Mouse (Mus musculus): Measurements from ENCODE around the gene Wfikkn1. TPM values are rescaled to one million over a fixed set of nuclear protein-coding genes. Genes with fewer than 3 reads are reported as not detected.

Wfikkn1 gene
- polyA plus RNA-seq (2012; rRNA removed), result 2.3 and 2.7 TPM in 2 replicates

DNA sequence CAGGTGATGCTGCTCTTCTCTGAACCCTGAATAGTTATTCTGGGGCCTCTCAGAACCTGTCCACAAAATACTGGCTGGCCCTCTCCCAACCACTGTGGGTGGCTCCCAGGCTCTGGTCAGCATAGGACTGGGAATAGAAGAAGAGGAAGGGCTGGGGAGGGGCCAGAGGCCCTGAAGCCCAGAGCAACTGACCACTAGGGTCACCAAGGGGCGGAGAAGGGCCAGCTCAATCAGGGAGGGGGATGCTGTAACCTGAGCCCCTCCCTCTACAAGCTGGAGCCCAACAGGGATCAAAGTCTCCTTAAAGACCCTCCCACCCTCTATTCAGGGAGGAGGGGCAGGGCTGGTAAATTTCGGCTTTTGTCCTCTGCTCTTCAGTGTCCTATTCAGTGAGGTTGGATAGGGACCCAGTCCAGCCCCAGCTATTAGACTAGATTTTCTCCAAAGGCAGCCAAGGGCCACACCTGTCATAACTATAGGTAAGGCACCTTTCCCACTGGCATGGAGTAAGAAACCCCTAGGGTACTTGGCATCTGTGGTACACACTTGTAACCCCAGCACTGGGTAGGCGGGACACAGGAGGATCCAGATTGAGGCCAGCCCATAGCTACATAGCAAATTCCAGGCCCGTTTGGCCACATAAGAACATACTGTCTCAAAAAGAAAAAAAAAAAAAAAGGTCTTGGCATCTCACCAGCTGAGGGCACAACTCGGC is at the start of gene Wfikkn1:
Gene Wfikkn1 (minus strand): TSS at position 663 of the 715 bp plus-strand sequence.

DNA sequence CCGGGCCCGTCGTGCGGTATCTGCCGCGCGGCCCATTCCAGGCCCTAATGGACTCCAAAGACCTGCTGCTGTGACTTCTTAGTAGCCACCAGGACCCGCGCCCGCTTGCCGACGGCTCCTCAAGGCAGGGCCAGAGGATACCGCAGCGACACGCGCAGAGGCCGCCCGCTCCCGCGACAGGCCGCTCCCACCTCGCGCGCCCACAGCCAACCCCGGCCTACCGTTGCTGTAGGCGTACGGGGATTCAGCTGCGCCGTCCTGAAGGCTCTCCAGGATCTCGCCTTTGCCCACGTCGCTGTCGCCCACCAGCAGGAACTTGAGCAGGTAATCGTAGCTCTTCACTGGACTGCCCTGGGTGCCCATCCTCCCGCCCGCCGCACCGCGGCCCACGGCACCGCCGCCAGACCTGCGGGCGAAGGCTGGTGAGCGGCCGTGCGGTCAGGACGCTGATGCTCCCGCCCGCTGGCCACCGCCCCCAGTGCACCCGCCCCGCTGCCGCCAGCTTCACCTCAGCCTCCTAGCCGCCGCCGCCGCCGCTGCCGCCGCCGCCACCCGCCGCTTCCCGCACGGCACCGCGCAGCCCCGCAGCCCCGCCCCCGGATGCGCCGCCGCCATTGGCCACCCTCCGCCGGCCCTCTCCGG is 38.6 kb upstream of the Wfikkn1 start, which contains the start of gene Rab40c:
Gene Rab40c (minus strand): TSS at position 584 of the 642 bp plus-strand sequence.

DNA sequence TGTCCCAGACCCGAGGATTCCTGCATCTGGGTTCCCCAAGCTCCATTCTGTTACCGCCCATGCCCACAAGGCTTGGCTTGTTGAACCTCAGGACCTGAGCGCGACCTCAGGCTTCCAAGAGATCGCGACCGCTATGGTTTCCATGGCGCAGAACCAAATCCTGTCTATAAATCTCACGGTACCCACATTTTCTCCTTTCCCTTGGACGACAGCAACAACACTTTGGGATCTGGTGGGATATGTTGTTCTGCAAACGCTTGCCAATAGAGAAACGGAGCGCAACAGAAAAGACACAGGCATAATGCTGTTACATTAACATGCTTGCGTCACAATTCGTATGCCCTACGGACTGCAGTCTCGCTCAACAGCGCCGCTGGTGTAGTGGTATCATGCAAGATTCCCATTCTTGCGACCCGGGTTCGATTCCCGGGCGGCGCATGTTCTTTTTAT is 5.9 kb downstream of the Wfikkn1 start, which contains the start of gene Mettl26:
Gene Mettl26 (plus strand): TSS at position 354 of the 450 bp plus-strand sequence.

DNA sequence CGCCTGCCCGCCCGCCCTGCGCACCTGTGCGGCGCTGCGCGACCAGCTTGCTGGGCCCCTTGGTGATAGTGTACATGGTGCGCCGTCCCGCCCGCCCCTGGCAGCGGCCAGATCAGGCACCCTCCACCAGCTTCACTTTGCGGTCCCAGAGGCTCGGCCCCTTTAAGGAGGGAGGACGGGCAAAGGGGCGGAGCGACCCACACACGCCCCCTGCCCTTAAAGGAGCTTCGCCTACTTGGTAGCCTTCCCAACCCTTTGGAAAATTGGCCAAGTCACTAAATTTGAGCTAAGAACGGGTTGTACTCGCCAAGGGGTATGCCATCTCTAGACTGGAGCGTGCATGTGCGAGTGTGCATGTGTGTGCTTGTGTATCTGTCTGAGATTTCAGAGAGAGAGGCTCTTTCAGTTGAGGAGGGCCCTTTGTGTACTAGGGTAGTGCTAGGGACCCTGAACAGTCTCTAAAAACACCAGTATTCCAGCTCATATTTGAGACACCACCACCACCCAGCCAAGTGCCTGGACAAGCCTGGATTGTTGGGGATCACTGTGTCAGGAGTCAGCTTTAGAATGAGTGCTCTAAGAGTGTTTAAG is 12.0 kb downstream of the Wfikkn1 start, which contains the start of gene Mcrip2:
Gene Mcrip2 (minus strand): TSS at position 164 of the 591 bp plus-strand sequence.

DNA sequence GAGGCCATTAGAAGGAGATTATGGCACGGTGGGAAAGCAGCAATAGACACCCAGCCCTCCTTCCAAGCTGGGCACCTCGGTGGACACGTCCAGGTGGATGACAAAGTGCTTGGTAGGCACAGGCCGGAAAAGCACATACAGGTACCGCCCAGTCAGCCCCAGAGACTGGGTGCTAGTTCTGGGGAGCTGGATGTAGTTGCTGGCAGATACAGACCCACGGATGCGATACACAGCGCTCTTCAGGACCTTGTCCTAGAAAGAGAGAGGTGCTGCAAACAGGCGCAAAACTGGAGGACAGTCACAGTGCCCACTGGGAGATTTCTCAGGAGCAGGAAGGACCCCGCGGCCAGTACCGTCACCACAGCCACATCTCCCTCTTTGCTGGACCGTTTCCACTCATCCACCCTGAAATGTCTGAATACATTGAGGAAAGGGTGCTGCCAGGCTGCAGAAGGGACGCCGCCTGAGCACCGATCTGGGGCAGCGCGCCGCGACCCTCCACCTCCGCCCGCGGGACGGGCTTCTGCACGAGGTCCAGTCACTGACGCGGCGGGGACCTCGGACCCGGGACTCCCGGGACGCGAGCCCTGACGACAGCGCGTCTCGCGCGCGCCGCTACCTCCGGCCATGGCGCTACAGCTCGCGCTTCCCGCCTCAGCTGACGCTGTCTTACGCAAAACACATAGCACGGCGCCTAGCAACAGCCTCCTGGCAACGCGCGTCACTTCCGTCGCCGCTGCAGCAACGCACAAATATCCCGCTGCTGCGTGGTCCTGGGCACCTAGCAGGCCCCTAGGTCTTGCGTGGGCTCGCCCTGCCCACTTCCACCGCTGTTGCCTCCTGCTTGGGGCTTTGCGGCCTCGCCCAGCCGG is 19.6 kb downstream of the Wfikkn1 start, which contains the start of gene Wdr90:
Gene Wdr90 (minus strand): TSS at position 670 of the 872 bp plus-strand sequence.

DNA sequence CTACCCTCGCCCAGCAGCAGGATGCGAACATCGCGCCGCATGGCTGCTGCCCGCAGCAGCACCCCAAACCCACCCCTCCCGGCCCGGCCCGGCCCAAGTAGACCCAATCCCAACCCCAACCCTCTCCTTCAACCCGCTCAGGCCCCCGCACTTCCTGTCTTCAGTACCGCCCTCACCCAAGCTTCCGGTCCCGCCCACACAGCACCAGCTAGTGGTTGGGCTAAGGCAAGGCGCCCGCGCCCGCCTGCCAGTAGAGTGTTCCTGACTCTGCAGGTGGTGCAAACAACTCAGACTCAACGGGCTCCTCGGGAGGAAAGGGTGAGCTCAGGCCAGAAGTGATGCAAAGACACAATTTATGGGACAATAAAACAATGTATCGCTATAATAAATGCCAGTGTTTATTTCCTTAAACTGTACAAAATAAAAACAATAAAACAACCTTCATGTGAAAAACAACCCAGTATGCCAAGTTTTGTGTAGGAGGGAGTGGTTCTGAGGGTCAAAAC is 36.2 kb downstream of the Wfikkn1 start, which contains the start of gene Rhot2:
Gene Rhot2 (minus strand): TSS at position 456 of the 506 bp plus-strand sequence.

DNA sequence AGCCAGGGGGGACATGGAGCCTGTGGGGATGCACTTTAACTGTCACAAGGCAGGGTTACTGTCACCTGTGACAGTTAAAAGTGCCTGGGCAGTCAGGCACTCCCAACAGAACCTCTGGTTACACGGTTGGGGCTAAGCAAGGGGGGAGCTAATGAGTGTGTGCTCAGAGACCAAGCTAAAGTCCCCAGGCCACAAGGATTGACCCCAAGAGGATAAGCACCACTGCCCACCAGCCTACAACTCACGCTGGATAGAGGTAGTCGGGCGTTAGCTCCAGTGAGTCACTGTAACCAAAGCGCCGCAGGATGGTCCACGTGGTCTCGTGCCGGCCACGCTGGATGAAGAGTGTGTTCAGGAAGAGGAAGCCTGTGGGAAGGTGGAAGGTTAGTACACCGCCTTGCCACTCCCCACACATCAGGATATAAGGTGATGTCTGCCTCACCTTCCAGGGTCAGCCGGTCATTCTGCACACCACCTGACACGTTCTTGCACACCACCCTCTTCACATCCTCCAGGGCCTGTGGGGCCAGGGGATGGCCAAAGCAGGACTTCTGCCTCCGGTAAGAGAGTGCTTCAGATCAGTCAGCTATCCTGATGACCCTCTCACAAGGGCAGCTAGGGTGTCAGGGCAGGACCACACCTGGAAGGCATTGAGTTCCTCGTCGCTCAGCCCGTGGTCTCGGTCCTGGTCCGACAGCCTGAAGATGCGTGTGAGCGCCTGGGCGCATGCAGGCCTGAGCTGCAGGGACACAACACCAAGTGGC is 39.4 kb downstream of the Wfikkn1 start, which contains the start of gene Gm20683:
Gene Gm20683 (minus strand): TSS at position 647 of the 764 bp plus-strand sequence.

DNA sequence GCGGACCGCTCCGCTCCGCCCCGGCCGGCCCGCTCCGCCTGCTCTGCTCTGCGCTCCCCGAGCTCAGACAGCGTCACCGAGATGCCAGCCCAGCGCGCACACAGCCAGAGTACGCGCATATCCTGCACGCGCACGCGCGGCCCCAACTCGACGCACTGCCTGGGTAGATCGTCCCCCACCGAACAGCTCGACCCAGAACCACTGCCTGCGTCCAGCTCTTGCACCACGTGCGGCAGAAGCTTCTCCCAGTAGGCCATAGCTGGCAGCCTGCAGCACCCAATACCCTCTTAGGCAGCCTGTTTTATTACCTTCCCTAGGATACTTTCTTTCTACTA is 43.6 kb downstream of the Wfikkn1 start, which contains the start of gene Rhbdl1:
Gene Rhbdl1 (minus strand): TSS at position 220 of the 335 bp plus-strand sequence.

DNA sequence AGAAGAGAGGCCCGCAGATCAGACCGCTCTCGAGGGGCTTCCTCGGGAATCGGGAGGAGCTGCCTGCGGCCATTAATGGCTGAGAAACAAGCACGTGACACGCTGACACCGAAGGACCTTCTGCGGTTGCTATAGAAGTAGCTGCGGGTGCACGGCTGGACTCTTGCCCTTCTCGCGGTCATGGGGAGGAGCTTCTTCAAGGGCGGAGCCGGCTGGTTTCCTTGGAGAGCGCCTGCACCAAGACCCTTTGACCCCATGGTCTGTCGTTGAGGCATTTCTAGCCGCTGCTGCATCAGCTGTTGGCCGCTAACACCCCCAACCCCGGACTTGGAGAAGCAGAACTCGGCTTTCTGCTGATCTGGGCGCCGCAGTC is 47.4 kb downstream of the Wfikkn1 start, which contains the start of gene Stub1:
Gene Stub1 (minus strand): TSS at position 114 of the 373 bp plus-strand sequence.

DNA sequence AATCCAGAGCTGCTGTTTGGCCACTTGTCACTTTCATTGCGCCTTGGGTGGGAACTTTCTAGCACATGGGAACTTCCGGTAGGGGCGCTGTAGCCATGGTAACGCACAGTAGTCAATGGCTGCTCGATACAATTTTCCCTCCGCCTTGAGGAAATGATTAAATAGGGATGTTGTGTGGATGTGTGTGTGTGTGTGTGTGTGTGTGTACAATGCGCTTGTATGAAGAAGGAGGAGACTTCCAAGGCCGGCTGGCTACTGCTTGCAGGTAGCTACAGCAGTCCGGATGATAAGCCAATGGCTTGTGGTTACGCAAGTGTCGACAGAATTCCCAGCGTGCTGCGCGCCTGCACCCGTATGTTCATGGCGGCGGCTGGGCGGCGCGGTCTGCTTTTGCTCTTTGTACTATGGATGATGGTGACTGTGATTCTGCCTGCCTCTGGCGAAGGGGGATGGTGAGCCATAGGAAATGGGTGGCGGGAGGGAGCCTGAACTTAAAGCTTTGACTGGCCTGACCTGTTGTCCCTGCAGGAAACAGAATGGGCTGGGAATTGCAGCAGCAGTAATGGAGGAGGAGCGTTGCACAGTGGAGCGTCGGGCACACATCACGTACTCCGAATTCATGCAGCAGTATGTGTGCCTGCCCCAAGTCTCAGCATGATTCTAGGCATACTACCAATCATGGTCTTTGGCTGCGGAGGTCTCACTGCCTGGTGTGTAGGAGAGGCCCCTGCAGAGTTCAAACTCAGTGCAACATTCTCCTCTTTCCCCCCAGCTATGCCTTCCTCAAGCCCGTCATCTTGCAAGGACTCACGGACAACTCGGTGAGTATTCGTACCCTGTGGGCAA is 51.7 kb downstream of the Wfikkn1 start, which contains the start of gene Jmjd8:
Gene Jmjd8 (plus strand): TSS at position 156 of the 846 bp plus-strand sequence.

Other genes starting within 250 kb of the Wfikkn1 start
- gene Gng13, start 163.7 kb downstream of the Wfikkn1 start, polyA plus RNA-seq (2012; rRNA removed), result 0.09 and 0.11 TPM in 2 replicates
- gene Chtf18, start 153.4 kb downstream of the Wfikkn1 start, polyA plus RNA-seq (2012; rRNA removed), result 3.3 TPM in 2 replicates
- gene Rpusd1, start 153.2 kb downstream of the Wfikkn1 start, polyA plus RNA-seq (2012; rRNA removed), result 22.5 and 24.8 TPM in 2 replicates
- 0.24 and 0.38 TPM in 2 replicates for gene Mslnl, start 144.8 kb downstream of the Wfikkn1 start, polyA plus RNA-seq (2012; rRNA removed)
- 3.5 and 10.2 TPM in 2 replicates for gene Msln, start 126.5 kb downstream of the Wfikkn1 start, polyA plus RNA-seq (2012; rRNA removed)
- gene Narfl, start 107.1 kb downstream of the Wfikkn1 start, polyA plus RNA-seq (2012; rRNA removed), result 7.1 and 8.7 TPM in 2 replicates
- 31.2 and 41.5 TPM in 2 replicates for gene Haghl, start 95.2 kb downstream of the Wfikkn1 start, polyA plus RNA-seq (2012; rRNA removed)
- gene Ccdc78, start 94.3 kb downstream of the Wfikkn1 start, polyA plus RNA-seq (2012; rRNA removed), result 0.18 TPM in 1 of 2 replicates, not detected in the other
- 68.2 and 76.3 TPM in 2 replicates for gene Fam173a, start 88.0 kb downstream of the Wfikkn1 start, polyA plus RNA-seq (2012; rRNA removed)
- gene AC134908.4, start 85.2 kb downstream of the Wfikkn1 start, polyA plus RNA-seq (2012; rRNA removed), result 0.63 TPM in 1 of 2 replicates, not detected in the other
- gene Metrn, start 83.7 kb downstream of the Wfikkn1 start, polyA plus RNA-seq (2012; rRNA removed), result 20.0 and 33.4 TPM in 2 replicates
- 3.9 TPM in 2 replicates for gene Fbxl16, start 71.8 kb downstream of the Wfikkn1 start, polyA plus RNA-seq (2012; rRNA removed)
- 16.1 and 17.1 TPM in 2 replicates for gene Wdr24, start 57.2 kb downstream of the Wfikkn1 start, polyA plus RNA-seq (2012; rRNA removed)
- 42.8 and 51.7 TPM in 2 replicates for gene Jmjd8, start 52.0 kb downstream of the Wfikkn1 start, polyA plus RNA-seq (2012; rRNA removed)
- 80.7 and 84.9 TPM in 2 replicates for gene Stub1, start 47.5 kb downstream of the Wfikkn1 start, polyA plus RNA-seq (2012; rRNA removed)
- gene Rhbdl1, start 43.6 kb downstream of the Wfikkn1 start, polyA plus RNA-seq (2012; rRNA removed), result 23.2 and 35.2 TPM in 2 replicates
- 51.3 and 66.3 TPM in 2 replicates for gene Gm20683, start 39.1 kb downstream of the Wfikkn1 start, polyA plus RNA-seq (2012; rRNA removed)
- 46.7 and 73.7 TPM in 2 replicates for gene Rhot2, start 36.0 kb downstream of the Wfikkn1 start, polyA plus RNA-seq (2012; rRNA removed)
- 15.9 and 22.1 TPM in 2 replicates for gene Wdr90, start 19.4 kb downstream of the Wfikkn1 start, polyA plus RNA-seq (2012; rRNA removed)
- 114 and 227 TPM in 2 replicates for gene Mcrip2, start 12.1 kb downstream of the Wfikkn1 start, polyA plus RNA-seq (2012; rRNA removed)
- 87.6 and 135 TPM in 2 replicates for gene Mettl26, start 5.8 kb downstream of the Wfikkn1 start, polyA plus RNA-seq (2012; rRNA removed)
- gene Rab40c, start 38.9 kb upstream of the Wfikkn1 start, polyA plus RNA-seq (2012; rRNA removed), result 32.5 and 35.9 TPM in 2 replicates
- 54.4 and 60.1 TPM in 2 replicates for gene Pigq, start 64.1 kb upstream of the Wfikkn1 start, polyA plus RNA-seq (2012; rRNA removed)
- 0.06 TPM in 1 of 2 replicates, not detected in the other for gene Nhlrc4, start 64.1 kb upstream of the Wfikkn1 start, polyA plus RNA-seq (2012; rRNA removed)
- gene A930017K11Rik, start 71.7 kb upstream of the Wfikkn1 start, polyA plus RNA-seq (2012; rRNA removed), result 0.09 TPM in 1 of 2 replicates, not detected in the other
- gene Capn15, start 104.9 kb upstream of the Wfikkn1 start, polyA plus RNA-seq (2012; rRNA removed), result 31.3 and 34.1 TPM in 2 replicates
- gene Rab11fip3, start 188.7 kb upstream of the Wfikkn1 start, polyA plus RNA-seq (2012; rRNA removed), result 14.1 and 15.5 TPM in 2 replicates
- 5.6 and 7.4 TPM in 2 replicates for gene Decr2, start 209.5 kb upstream of the Wfikkn1 start, polyA plus RNA-seq (2012; rRNA removed)
- 8.3 and 8.5 TPM in 2 replicates for gene Nme4, start 214.7 kb upstream of the Wfikkn1 start, polyA plus RNA-seq (2012; rRNA removed)
- gene Tmem8, start 232.4 kb upstream of the Wfikkn1 start, polyA plus RNA-seq (2012; rRNA removed), result 135 and 158 TPM in 2 replicates
- 44.7 and 53.8 TPM in 2 replicates for gene Mrpl28, start 242.6 kb upstream of the Wfikkn1 start, polyA plus RNA-seq (2012; rRNA removed)